Mouse (Mus musculus): Measurements from ENCODE around the gene Lrmp. TPM values are rescaled to one million over a fixed set of nuclear protein-coding genes. Genes with fewer than 3 reads are reported as not detected.
A peak's percentile ranks its signal among the peaks of the same experiment; 100 is the strongest.
"Not testable (repeated sequence)": the region's sequence is repeated elsewhere in the genome, so short reads cannot be mapped to it uniquely, and the experiment has no call there.

Gene Lrmp
- polyA plus RNA-seq, 1 experiment from 2014 or later: 12.7 TPM

GRCm38 (mm10) chr6:145123136-145124060 lies 7.9 kb downstream of the Lrmp start:
- 0 out of 2 replicates have a peak overlapping the region, but pooled peaks have one; percentile 18 for H3K9ac ChIP-seq
- no peaks in the 10 kb centered on the region for H3K27me3 ChIP-seq
- no peaks in the 10 kb centered on the region for H3K36me3 ChIP-seq
- 26% methylated on average over 11 of the region's 11 CpGs for WGBS (ENCODE audit: insufficient replicate concordance)
- peak overlapping the region; percentile 65 for H3K4me2 ChIP-seq
- ATAC-seq (ENCODE audit: low read depth): peak; percentile 40; the same call in 1 of the 2 replicates
- 0 out of 2 replicates have a peak, but pooled peaks cover 3% of the 10 kb centered on the region for H3K9me3 ChIP-seq (replicated peaks)
- peaks cover 64% of the 10 kb centered on the region for H3K4me1 ChIP-seq (replicated peaks)
- no peak for DNase-seq
- H3K27ac ChIP-seq: 0 out of 2 replicates have a peak overlapping the region, but pooled peaks have one; percentile 84
- H3K4me3 ChIP-seq (replicated peaks): peak overlapping the region; percentile 53

GRCm38 (mm10) chr6:145124621-145125020 lies 9.2 kb downstream of the Lrmp start:
- Histone ChIP-seq H3K27me3 (no peaks in the 10 kb centered on the region), H3K36me3 (no peaks in the 10 kb centered on the region), H3K4me3 (replicated peaks) (no peak overlapping the region), H3K4me2 (no peak overlapping the region), H3K9me3 (replicated peaks) (0 out of 2 replicates have a peak, but pooled peaks cover 3% of the 10 kb centered on the region), H3K4me1 (replicated peaks) (peaks cover 71% of the 10 kb centered on the region), H3K27ac (peak overlapping the region; percentile 4; the same call in 1 of the 2 replicates), H3K9ac (no peak overlapping the region)
- peak; percentile 74 for ATAC-seq (ENCODE audit: low read depth)
- 11% methylated on average over 1 of the region's 1 CpGs for WGBS (ENCODE audit: insufficient replicate concordance)
- no peak for DNase-seq

GRCm38 (mm10) chr6:145125591-145126113 lies 10.2 kb downstream of the Lrmp start:
- Histone ChIP-seq H3K9me3 (replicated peaks) (0 out of 2 replicates have a peak, but pooled peaks cover 3% of the 10 kb centered on the region), H3K9ac (0 out of 2 replicates have a peak overlapping the region, but pooled peaks have one; percentile 22), H3K4me1 (replicated peaks) (peaks cover 63% of the 10 kb centered on the region), H3K36me3 (no peaks in the 10 kb centered on the region), H3K27ac (no peak overlapping the region), H3K4me2 (peak overlapping the region; percentile 2; the same call in 1 of the 2 replicates), H3K4me3 (replicated peaks) (no peak overlapping the region), H3K27me3 (no peaks in the 10 kb centered on the region)
- DNase-seq (no peak), ATAC-seq (ENCODE audit: low read depth) (no peak)
- WGBS (ENCODE audit: insufficient replicate concordance): 38% methylated on average over 7 of the region's 7 CpGs

- no peak for ATAC-seq (ENCODE audit: low read depth)
- Histone ChIP-seq H3K27ac (no peak overlapping the region), H3K4me2 (no peak overlapping the region), H3K9ac (no peak overlapping the region), H3K27me3 (no peaks in the 10 kb centered on the region), H3K9me3 (replicated peaks) (0 out of 2 replicates have a peak, but pooled peaks cover 3% of the 10 kb centered on the region), H3K4me1 (replicated peaks) (peaks cover 43% of the 10 kb centered on the region), H3K4me3 (replicated peaks) (no peak overlapping the region), H3K36me3 (no peaks in the 10 kb centered on the region)
- 86% methylated on average over 3 of the region's 3 CpGs for WGBS (ENCODE audit: insufficient replicate concordance)
- DNase-seq: no peak
Measured at GRCm38 (mm10) chr6:145127652-145128051, 12.2 kb downstream of the Lrmp start.

- no peaks in the 10 kb centered on the region for H3K27me3 ChIP-seq
- peaks cover 24% of the 10 kb centered on the region for H3K4me1 ChIP-seq (replicated peaks)
- WGBS (ENCODE audit: insufficient replicate concordance): 62% methylated on average over 4 of the region's 4 CpGs
- no peak for ATAC-seq (ENCODE audit: low read depth)
- H3K4me3 ChIP-seq (replicated peaks): no peak overlapping the region
- no peak overlapping the region for H3K9ac ChIP-seq
- no peak overlapping the region for H3K4me2 ChIP-seq
- 0 out of 2 replicates have a peak, but pooled peaks cover 3% of the 10 kb centered on the region for H3K9me3 ChIP-seq (replicated peaks)
- no peak overlapping the region for H3K27ac ChIP-seq
- H3K36me3 ChIP-seq: no peaks in the 10 kb centered on the region
- no peak for DNase-seq
Measured at GRCm38 (mm10) chr6:145129563-145129962, 14.1 kb downstream of the Lrmp start.

- WGBS (ENCODE audit: insufficient replicate concordance): 59% methylated on average over 5 of the region's 5 CpGs
- no peak for DNase-seq
- H3K4me1 ChIP-seq (replicated peaks): peaks cover 8% of the 10 kb centered on the region; the same call in 1 of the 2 replicates
Measured at GRCm38 (mm10) chr6:145131991-145132390, 16.5 kb downstream of the Lrmp start.

GRCm38 (mm10) chr6:145132969-145133368 lies 17.5 kb downstream of the Lrmp start:
- H3K36me3 ChIP-seq; DNase-seq; ATAC-seq (ENCODE audit: low read depth); H3K4me3 ChIP-seq (replicated peaks); H3K27me3 ChIP-seq; H3K4me1 ChIP-seq (replicated peaks); H3K9ac ChIP-seq; H3K9me3 ChIP-seq (replicated peaks); H3K4me2 ChIP-seq; H3K27ac ChIP-seq: not testable (repeated sequence)
- WGBS (ENCODE audit: insufficient replicate concordance): 73% methylated on average over 5 of the region's 5 CpGs

More at GRCm38 (mm10) chr6:145131991-145132390, 16.5 kb downstream of the Lrmp start:
- H3K9me3 ChIP-seq (replicated peaks): 0 out of 2 replicates have a peak, but pooled peaks cover 3% of the 10 kb centered on the region
- H3K36me3 ChIP-seq: no peaks in the 10 kb centered on the region
- H3K4me3 ChIP-seq (replicated peaks): no peak overlapping the region
- no peak overlapping the region for H3K9ac ChIP-seq
- ATAC-seq (ENCODE audit: low read depth): no peak; the same call in 1 of the 2 replicates
- H3K27me3 ChIP-seq: no peaks in the 10 kb centered on the region
- H3K4me2 ChIP-seq: no peak overlapping the region
- H3K27ac ChIP-seq: no peak overlapping the region

- 56% methylated on average over 3 of the region's 3 CpGs for WGBS (ENCODE audit: insufficient replicate concordance)
- DNase-seq: no peak
- no peaks in the 10 kb centered on the region for H3K36me3 ChIP-seq
Measured at GRCm38 (mm10) chr6:145135295-145135694, 19.8 kb downstream of the Lrmp start.

GRCm38 (mm10) chr6:145135804-145136203 lies 20.4 kb downstream of the Lrmp start:
- DNase-seq (no peak), ATAC-seq (ENCODE audit: low read depth) (peak; percentile 47; the same call in 1 of the 2 replicates)
- 62% methylated on average over 9 of the region's 9 CpGs for WGBS (ENCODE audit: insufficient replicate concordance)

More at GRCm38 (mm10) chr6:145135295-145135694, 19.8 kb downstream of the Lrmp start:
- Histone ChIP-seq H3K4me2 (no peak overlapping the region), H3K4me1 (replicated peaks) (peaks cover under 1% of the 10 kb centered on the region; the same call in 1 of the 2 replicates), H3K27ac (no peak overlapping the region), H3K27me3 (no peaks in the 10 kb centered on the region), H3K9me3 (replicated peaks) (no peaks in the 10 kb centered on the region), H3K9ac (no peak overlapping the region), H3K4me3 (replicated peaks) (no peak overlapping the region)
- ATAC-seq (ENCODE audit: low read depth): 0 out of 2 replicates have a peak, but pooled peaks have one; percentile 26

GRCm38 (mm10) chr6:145136831-145137230 lies 21.4 kb downstream of the Lrmp start:
- no peak for ATAC-seq (ENCODE audit: low read depth)
- DNase-seq: no peak
- Histone ChIP-seq H3K27ac (no peak overlapping the region), H3K9ac (no peak overlapping the region), H3K4me2 (no peak overlapping the region), H3K27me3 (no peaks in the 10 kb centered on the region), H3K9me3 (replicated peaks) (no peaks in the 10 kb centered on the region), H3K36me3 (no peaks in the 10 kb centered on the region), H3K4me1 (replicated peaks) (peaks cover 14% of the 10 kb centered on the region), H3K4me3 (replicated peaks) (no peak overlapping the region)
- WGBS (ENCODE audit: insufficient replicate concordance): 76% methylated on average over 5 of the region's 5 CpGs

More at GRCm38 (mm10) chr6:145135804-145136203, 20.4 kb downstream of the Lrmp start:
- H3K36me3 ChIP-seq: no peaks in the 10 kb centered on the region
- no peak overlapping the region for H3K4me3 ChIP-seq (replicated peaks)
- no peak overlapping the region for H3K9ac ChIP-seq
- no peaks in the 10 kb centered on the region for H3K27me3 ChIP-seq
- H3K4me2 ChIP-seq: no peak overlapping the region
- no peaks in the 10 kb centered on the region for H3K9me3 ChIP-seq (replicated peaks)
- H3K27ac ChIP-seq: no peak overlapping the region
- peaks cover 6% of the 10 kb centered on the region for H3K4me1 ChIP-seq (replicated peaks)

GRCm38 (mm10) chr6:145139236-145139635 lies 23.8 kb downstream of the Lrmp start:
- WGBS (ENCODE audit: insufficient replicate concordance): 82% methylated on average over 13 of the region's 13 CpGs
- H3K4me3 ChIP-seq (replicated peaks): no peak overlapping the region
- H3K4me2 ChIP-seq: no peak overlapping the region
- no peaks in the 10 kb centered on the region for H3K27me3 ChIP-seq
- H3K36me3 ChIP-seq: no peaks in the 10 kb centered on the region
- ATAC-seq (ENCODE audit: low read depth) (no peak), DNase-seq (no peak)
- H3K9me3 ChIP-seq (replicated peaks): no peaks in the 10 kb centered on the region
- peaks cover 14% of the 10 kb centered on the region for H3K4me1 ChIP-seq (replicated peaks)
- H3K9ac ChIP-seq: no peak overlapping the region
- no peak overlapping the region for H3K27ac ChIP-seq
